Mouse (Mus musculus): ENCODE data around the gene Nrcam.

Gene Nrcam

DNA sequence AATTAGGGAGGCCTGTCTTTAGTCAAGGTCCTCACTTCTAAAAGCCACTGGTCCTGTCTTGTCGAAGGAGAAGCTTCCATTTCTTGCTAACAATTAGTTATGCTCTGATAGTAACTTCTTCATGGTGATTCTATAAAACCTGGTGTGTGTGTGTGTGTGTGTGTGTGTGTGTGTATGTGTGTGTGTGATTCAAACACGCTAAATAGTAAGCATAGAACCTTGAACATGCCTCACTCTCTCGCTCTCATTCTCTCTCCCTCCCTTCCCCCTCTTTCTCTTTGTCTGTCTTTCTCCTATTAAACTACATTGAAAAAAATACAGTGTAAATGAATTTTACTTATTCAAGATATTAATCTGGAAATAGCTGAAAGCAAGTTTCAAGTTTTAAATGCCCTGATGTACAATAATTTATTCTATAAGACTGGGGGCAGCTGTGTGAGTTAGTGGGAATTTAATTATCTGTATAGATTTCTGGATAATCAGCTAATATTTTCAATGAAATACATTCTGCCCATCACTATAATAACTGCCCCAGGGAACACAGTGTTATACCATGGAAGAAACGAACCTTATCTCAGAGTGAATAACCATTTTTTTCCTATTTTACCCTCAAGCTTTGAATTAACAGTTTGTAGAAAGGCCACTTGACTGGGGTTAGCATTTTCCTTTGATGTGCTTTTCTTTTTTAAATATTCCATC lies 180.9 kb downstream of the Nrcam start:
- DNase-seq (ENCODE audit: low spot score in 2 of 2): no peak

DNA sequence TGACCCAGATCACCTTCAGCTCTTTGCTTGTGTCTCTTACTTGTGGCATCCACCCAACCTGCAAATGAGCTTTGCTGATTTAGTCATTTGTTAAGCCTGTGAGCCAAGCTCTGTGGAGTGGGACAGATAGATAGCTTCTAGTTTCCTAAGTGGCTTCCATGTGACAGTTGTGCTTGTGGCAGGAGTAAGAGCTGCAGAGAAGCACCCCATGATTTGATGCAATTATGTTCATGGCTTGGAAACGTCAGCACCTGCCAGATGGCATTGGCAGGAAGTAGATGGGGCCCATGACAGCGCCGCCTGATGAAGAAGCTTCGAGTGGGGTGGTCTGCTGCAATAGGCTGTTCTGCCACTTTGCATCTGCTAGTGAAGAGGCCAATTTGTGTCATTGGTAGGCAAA lies 186.4 kb downstream of the Nrcam start:
- DNase-seq (ENCODE audit: low spot score in 2 of 2): no peak

DNA sequence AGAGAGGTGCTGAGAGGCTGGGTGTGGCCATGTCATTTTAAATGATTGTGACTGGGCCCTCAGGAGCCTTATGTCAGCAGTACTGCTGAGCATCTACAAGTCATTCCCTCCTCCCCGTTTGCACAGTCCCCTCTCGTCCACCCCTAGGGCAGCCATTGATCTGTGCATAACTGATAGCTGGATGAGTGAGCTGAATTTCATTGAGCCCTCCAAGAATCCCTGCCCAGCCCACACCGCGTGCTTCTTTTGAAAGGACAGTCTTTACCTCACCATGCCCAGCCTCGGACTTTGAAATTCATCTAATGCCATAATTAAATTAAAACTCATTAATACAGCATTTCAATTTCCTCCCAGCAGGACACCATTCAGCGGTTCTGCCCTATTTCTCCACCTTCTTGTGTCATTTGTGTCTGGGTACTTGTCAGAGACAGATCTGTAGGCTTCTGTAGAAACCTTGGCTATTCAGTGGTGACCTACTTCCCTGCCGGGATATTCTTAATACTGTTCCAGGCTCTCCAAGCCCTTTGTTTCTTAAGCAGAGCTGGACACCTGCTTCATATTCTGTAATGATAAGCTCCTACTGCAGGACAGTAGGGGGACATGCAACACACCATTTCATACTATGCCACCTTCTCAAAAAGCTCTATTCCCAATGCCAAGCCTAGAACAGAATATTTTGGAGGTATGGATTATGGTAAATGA lies 190.9 kb downstream of the Nrcam start:
- no peak for DNase-seq (ENCODE audit: low spot score in 2 of 2)

DNA sequence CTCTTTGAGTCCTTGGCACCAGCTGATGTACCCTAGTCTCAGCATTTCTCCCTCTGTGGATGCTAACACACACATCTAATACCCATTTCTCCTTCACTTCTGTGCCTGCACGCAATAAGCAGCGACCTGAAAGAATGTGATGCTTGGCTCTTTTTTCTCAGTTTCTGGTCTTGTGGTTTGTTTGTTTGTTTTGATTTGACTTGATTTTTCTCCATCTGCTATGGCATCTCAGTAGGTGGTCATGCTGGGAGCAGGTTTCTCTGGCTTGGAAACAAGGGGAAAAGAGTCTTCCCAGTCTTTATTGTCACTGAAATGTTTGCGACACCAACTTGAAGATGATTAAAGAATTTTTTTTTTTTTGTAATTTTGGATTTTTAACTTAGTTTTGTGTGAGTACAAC lies 192.8 kb downstream of the Nrcam start:
- DNase-seq (ENCODE audit: low spot score in 2 of 2): no peak

DNA sequence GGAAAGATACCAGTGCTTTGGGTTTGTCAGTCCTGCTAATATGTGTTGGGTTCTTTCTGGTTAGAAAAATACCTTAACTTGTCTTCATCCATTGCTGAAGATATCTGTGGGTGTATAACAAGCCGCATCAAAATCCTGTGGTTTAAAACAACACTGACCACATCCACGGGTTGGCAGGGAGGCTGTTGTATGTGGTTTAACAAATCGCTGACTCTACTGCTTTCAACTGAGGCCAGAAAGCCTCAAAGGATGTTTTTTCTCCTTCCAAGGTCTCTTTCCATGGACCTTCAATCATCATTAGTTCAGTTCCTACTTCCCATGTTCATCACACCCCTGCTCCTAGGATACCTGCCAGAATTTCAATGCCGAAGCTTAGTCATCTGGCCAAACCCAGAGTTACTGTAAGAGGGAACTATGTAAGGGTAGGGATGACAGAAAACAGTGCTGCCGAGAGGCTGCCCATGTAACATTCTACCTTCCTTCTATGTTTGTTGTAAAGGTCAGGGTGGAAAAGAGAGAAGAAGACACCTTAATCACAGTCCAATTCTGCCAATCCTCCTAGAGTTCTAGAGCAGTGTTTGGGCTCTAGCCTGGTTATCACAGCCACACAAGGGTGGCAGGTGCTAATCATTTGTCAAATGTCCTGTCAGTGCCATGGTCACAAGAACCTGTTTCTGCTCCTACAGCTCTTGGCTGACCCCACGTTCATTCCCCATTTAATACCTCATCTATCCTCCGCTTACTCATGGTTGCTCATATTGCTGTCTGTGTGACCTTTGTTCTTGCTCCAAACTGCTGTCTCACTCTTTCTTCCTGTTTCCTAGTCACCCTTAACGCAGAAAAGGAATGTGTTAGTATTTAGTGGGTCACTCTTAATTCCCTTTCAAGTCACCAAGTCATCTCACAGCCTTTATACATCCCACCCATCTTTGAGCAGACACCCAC lies 196.2 kb downstream of the Nrcam start:
- no peak for DNase-seq (ENCODE audit: low spot score in 2 of 2)

DNA sequence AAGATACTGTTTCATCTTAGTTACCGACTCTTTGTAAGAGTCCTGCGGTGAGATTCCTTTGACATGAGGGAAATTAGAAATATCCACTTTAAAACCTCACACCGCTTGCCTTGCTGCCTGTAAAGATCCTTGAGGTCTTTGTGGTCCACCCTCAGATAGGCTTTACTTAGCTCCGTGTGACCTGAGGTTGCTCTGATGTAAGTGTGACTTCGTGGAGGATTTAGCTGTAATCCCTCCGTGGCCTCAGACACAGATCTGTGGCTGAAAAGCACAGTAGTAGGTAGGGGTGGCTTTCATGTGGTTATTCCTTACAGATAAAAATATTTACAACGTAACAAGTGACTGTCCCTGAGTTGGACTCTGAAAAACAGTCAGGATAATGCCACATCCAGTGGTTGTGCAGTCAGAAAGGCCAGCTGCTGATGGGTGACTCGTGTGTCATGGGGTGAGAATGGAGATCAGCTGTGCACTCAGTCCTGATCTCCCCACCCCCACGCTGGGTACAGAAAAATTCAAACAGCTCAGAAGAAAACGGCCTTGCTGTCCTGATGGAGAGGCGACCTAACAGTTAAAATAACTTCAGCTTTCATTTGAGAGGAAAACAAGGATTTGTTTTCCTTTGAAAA lies 199.8 kb downstream of the Nrcam start:
- no peak for DNase-seq (ENCODE audit: low spot score in 2 of 2)

DNA sequence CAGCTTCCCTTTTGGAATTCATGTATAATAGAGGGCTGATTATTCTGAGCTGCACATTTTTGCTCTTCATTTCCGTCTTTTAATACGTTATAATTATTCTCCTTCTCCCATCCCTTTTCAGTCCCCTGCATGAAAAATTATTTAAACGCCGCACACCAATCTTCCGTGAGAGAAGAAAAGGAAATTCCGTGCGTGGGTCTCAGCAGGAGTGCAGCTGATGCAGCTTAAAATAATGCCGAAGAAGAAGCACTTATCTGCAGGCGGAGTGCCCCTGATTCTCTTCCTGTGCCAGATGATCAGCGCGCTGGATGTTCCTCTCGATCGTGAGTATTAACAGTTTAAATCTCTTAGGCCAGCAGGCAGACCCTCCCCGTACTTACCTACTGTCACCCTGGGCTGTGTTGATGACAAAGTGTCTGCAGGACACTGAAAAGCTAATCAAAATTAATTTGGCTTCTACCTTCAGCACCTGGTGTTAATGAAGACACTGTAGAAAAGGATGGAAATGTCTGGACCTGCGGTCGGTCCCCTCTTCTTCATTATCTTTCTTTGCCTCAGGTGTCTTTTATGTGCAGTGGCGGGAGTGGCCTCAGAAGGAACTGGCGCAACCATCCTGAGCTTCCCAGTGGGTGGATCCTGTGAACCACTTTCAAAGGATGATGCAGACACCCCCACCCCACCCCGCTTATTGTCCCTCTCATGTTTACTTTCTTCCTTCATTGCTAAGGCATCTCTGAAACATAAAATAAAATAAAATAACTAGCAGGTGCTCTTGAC lies 203.8 kb downstream of the Nrcam start:
- DNase-seq (ENCODE audit: low spot score in 2 of 2): no peak

DNA sequence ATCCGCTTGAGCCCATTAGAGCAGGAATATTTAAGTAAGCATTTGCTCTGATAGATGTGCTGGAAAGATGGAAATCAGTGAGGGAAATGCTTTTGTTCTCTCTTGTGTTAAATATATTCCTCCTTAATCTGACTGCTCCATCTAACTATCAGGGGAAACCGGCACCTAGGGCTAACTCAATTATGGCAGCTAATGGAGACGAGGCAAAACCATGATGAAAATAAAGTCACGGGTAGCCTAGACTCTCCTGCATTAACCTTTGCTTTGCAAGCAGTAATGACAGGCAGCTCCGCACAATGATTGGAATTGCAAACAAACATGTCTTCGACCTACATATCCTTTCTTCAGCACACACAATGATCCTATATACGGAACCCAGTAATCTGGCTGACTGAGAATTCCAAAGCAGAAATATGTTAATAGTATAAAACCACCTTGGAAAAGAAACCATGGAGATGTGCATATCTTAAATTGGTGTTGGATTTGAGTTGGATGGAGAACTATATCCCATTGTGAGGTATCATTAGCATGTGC lies 205.5 kb downstream of the Nrcam start:
- no peak for DNase-seq (ENCODE audit: low spot score in 2 of 2)

DNA sequence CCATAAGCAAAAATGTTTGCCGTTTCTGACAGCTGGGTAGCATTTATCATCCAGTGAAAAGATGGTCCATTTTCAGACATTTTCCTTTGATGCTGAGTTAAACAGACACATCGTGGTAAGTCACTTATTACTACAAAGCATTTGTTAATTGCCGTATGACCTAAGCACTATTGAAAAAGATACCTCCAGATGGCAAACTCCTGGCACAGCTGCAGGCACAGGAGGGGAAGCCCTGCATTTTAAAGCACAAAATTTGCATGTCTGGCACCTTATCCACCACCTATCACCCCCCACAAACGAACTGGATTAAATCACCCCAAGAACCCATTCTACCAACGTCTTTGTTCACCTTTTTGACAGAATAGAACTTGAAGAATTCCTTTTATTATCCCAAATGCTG lies 206.9 kb downstream of the Nrcam start:
- DNase-seq (ENCODE audit: low spot score in 2 of 2): no peak

DNA sequence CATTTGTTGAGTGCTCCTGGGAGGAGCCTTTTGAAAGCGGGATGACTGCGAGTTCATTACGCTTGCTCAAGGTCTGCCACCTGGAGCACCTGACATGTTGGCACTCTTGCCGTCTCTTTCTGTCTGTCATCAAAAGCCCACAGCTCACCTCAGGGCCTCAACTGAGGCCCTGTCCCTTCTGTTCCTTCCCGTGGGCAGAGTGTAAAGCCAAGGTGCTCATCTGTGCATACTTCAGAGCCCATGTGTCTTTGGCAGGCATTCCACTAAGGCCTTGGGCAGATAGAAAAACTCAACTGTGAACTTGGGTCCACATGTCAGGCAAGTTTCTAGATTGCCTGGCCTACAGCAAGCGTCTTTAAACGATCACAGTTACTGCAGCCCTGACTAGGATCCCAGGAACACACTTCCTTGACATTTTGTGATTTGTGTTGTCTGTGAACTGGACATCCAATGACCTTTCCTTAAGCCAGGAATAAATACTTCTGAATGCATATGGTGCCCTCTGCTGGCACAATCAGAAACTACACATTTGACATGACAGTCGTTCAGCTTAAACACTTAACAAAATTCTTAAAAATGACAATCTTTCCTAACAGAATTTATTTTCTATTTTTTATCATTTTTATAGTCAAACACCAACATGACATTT lies 219.2 kb downstream of the Nrcam start:
- peak; percentile 69 to 77 for DNase-seq (ENCODE audit: low spot score in 2 of 2)

DNA sequence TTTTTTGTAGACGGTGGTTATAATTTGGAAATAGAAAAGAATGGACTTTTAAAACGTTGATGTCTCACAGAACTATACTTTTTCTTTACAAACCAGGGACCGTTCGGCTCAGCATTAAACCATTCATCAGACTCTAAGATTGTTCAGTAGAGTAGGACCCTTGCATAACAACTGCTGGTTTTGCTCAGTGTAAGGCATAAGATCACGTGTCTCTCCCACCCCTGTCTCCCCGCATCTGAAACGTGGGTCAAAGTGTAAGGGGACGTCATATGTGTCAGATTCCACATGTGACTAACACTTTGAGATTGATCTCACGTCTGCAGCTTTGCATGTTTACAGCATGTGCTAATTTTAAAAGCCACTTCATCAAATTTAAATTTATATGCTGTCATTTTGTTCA lies 219.8 kb downstream of the Nrcam start:
- DNase-seq (ENCODE audit: low spot score in 2 of 2): no peak

DNA sequence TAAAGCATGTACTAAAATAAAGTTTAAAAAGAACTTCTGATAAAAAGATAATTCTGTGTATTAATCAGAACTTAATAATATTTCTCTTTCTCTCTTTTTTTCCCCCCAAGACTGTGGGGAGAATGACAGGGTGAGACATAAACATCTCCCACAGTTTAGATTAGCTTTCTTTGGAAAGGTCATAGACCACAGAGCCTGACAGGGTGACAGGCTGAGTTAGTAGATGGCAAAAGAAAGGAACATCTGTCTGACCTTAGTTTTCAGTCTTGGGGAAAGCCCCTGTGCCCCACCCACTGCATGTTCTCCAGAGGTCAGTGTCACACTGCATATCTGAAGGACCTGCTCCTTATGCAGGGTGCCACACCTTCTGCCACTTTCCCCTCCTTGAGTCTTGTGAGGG lies 222.9 kb downstream of the Nrcam start:
- DNase-seq (ENCODE audit: low spot score in 2 of 2): no peak

DNA sequence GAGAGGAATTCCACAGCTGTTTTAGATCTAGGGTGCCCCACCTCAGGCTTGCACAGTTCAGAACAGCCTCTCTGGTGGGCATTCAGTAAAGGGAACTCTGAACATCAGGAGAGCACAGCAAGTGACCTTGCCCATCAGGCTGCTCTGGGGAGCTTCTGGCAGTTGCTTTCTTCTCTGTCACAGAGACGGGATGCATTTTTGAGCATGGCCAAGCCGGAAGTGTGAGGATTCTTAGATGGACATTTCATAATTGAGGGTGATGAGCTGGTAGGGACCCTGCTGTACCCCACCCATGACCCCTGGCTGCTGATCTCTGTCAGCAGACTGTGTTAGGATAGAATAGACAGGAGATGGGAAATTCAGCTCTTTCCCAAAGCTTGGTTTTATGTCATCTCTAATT lies 225.4 kb downstream of the Nrcam start:
- no peak for DNase-seq (ENCODE audit: low spot score in 2 of 2)

DNA sequence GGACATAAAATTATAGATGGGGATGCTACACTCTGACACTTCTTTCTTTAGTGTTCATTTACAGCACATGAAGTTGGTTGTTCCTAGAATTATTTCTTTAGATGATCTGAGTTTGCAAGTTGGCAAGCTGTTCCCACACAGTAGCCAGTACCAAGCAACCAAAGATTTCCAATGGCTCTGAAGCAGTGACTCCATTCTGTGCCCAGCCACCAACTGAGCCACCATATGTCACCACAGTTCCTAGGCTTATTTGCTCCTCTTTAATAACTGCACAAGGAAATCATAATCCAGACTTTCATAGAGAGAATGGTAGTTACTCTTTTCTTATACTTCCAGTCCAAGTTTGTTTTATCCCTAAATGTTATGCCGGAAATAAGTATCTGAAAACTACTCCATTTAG lies 226.1 kb downstream of the Nrcam start:
- DNase-seq (ENCODE audit: low spot score in 2 of 2): no peak

DNA sequence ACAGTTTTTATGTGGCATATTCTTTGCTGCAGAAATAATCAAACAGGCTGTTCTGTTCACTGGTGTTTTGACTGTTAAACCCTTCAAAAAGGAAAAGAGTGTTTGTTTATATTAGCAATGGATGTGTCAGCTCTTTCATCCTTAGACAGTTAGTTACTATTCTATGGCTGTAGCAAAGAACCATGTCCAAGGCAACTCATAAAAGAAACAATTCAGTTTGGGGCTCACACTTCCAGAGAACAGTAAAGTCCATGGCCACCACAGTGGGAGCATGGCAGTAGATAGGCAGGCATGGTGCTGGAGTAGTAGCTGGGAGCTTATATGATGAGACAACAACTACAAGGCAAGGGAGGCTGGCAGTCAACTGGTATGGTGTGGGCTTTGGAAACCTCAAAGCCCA lies 231.3 kb downstream of the Nrcam start:
- DNase-seq (ENCODE audit: low spot score in 2 of 2): no peak

DNA sequence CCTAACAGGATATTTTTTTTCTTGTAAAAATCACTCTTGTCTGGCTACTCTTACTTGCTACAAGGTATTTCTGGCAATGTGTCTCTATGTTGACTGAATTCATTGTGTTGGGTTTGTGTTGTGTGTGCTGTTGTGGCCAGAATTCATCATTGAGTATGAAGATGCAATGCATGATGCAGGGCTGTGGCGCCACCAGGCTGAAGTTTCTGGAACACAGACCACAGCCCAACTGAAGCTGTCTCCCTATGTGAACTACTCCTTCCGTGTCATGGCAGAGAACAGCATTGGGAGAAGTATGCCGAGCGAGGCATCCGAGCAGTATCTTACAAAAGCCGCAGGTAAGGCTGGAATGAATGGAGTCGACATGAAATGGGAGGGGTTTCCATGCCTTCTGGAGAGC lies 241.4 kb downstream of the Nrcam start:
- no peak for DNase-seq (ENCODE audit: low spot score in 2 of 2)

DNA sequence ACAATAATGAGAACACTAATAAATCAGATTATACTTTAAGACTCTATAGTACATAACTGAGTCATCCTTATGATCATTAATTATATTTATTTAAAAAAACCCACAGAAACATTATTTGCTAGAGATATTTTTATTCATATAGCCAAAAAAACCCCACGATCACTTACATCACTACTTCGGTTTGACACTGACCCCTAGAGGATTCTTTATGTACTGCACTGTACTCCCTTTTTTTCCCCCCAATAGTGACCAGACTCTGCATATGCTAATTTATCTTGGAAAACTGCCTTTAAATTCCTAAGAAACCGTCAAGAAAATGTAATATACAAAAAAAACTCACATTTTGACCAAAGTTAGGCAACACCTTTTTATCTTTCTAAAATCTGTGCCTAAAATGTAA lies 244.0 kb downstream of the Nrcam start:
- no peak for DNase-seq (ENCODE audit: low spot score in 2 of 2)

DNA sequence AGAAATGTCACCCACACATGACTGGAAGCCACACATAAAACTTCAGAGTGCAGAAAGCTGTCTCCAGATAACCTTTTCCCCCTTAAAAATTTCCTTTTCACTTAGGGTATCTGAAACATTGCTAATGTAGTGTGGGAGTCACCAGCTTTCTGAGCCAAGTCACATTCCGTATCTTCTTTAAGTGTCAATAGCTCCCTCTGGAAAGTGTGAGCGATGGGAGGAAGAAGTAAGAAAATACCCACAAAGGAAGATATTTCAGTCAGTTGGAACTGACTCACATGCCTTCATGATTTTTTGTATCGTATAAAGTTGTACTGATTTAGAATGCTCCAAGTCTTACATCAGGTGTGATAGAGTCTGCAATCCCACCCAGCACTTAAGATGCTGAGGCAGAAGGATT lies 245.5 kb downstream of the Nrcam start:
- no peak for DNase-seq (ENCODE audit: low spot score in 2 of 2)

DNA sequence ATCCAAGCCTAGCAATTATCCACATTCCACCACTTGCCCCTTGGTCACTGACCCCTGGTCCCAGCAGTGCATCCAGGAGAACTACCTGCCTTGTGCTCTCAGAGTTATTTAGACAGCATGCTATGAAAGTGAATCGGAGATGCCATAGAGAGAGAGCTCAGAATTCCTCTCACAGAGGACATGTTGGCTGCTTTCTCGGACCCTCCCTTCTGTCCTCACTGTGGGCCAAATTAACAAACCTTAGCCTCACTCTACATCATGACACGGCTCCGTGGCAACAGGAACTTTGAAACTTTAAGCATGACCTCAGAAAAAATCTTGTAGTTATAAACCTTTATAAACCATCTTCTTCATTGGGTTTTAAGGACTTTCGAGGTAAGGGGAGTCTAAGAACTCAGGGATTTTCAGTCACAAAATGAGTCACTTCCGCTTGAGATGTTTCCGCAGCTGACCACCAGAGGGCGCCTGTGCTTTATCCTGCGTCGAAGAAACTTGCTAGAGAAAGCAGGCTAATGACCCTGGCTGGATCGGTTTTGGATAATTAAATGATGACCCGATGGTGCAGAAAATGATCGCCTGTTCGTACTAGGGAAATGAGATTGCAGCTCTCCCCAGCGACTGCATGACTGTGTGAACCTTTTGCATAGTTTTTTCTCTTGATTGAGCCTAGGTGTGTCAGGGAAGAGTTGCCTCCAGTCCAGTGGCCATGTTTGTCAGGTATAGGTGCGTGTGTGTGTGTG lies 272.9 kb downstream of the Nrcam start:
- peak; percentile 60 to 61 for DNase-seq (ENCODE audit: low spot score in 2 of 2)

All from frontal cortex, postnatal 25 days (tissue).